Mouse (Mus musculus): ENCODE measurements around the gene Gm28372. TPM values are rescaled to one million over a fixed set of nuclear protein-coding genes. Genes with fewer than 3 reads are reported as not detected.

Gm28372 gene
- polyA plus RNA-seq, 1 experiment from 2014 or later, result not detected

DNA sequence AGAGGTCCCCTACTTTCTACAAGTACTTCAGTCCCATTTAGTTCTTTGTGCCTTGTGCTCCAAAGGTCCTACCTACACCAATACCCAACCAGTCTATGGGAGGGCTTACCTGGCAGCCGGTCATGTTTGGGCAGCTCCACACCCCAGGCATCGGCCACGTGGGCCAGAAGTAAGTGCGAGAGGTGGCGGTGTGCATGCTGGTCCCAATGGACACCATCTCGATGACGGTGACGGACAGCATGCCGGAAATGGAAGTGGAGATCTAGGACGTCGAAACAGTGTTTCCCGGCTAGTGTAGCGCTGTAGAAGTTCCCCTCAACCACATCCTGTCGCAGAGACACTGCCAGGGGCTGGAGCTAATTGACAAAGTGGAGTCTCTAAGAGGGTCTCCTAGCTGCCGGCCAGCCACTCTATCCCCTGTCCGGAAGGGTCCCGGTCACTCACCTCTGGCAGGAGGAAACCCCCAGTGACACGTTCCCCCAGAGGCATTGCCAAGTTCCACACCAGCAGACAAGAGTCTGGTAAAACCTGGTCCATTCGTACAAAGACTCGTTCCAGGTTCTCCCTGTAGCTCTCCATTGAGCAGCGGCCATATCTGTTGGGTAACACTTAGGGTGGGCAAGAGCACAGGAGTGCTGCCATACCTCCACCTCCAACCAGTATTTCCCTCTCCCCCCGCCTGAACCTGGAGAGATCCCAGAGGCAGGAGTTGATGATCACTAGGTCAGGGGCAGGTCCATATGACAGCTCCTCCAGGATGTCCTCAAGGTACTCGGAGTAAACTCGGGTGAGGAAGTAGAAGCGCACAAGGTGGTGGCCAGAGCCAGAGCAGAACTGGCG is 17.0 kb downstream of the Gm28372 start:
- 93% methylated on average over 26 of the region's 26 CpGs for WGBS
- Histone ChIP-seq H3K9me3 (ENCODE audit: control insufficient read depth, low read length) (no peaks in the 10 kb centered on the region), H3K27me3 (replicated peaks; ENCODE audit: control insufficient read depth, insufficient read depth, low read length) (no peaks in the 10 kb centered on the region), H3K4me3 (ENCODE audit: low read depth, low read length) (no peak overlapping the region), H3K27ac (ENCODE audit: low read depth, low read length) (no peak overlapping the region), H3K4me2 (no peak overlapping the region), H3K4me1 (replicated peaks; ENCODE audit: control insufficient read depth, insufficient read depth, low read length) (peaks cover 11% of the 10 kb centered on the region), H3K9ac (ENCODE audit: low read depth, low read length) (no peak overlapping the region), H3K36me3 (ENCODE audit: control insufficient read depth, insufficient read depth, low read length) (no peaks in the 10 kb centered on the region)
- ATAC-seq (replicated peaks; ENCODE audit: low FRiP score) (no peak), DNase-seq (ENCODE audit: low spot score) (no peak)

DNA sequence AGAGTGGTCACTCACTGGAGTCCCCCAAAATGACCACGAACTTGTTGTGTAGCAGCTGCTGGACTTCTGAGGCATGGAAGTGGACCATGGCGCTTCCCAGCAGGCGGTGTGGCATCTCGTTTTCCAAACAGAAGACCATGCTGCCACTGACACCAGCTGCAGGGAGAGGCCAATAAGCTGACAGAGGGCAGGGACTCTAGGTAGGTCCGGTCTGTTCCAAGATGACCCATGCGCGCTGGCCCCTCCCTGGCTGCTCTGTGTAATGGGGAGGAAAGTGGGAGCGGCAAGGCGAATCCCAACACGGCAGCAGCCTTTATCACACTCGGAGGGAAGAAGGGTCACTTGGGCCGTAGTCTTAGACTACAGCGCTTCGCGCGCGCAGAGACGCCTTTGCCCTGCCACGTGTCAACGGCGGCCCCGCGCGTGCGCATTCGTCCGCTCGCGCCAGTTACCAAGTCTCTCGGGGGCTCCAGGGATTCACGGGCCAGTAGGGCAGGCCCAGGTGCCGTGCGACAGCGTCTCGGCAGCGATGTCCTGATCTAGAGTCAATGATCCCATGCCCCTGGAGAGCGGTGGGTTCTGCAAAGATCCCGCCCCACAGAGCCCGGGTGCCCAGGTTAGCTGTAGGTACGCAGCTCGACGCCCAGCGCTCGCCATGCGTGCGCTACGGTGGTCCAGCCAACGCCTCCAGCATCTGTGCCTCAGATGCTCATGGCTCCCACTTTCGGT is 18.5 kb downstream of the Gm28372 start:
- WGBS, result 13% methylated on average over 49 of the region's 49 CpGs
- Histone ChIP-seq H3K9ac (ENCODE audit: low read depth, low read length) (peak overlapping the region; percentile 86), H3K4me3 (ENCODE audit: low read depth, low read length) (peak overlapping the region; percentile 70), H3K4me1 (replicated peaks; ENCODE audit: control insufficient read depth, insufficient read depth, low read length) (peaks cover 11% of the 10 kb centered on the region), H3K4me2 (peak overlapping the region; percentile 96), H3K27me3 (replicated peaks; ENCODE audit: control insufficient read depth, insufficient read depth, low read length) (no peaks in the 10 kb centered on the region), H3K9me3 (ENCODE audit: control insufficient read depth, low read length) (no peaks in the 10 kb centered on the region), H3K36me3 (ENCODE audit: control insufficient read depth, insufficient read depth, low read length) (no peaks in the 10 kb centered on the region), H3K27ac (ENCODE audit: low read depth, low read length) (peak overlapping the region; percentile 73; the same call in 1 of the 2 replicates)
- ATAC-seq (replicated peaks; ENCODE audit: low FRiP score) (peak; percentile 66), DNase-seq (ENCODE audit: low spot score) (peak; percentile 86)

- ATAC-seq (replicated peaks; ENCODE audit: low FRiP score), result peak; percentile 92
- peak within 1 kb of the TSS; percentile 70 for H3K4me3 ChIP-seq (ENCODE audit: low read depth, low read length)
- no peaks in the 10 kb centered on the region for H3K9me3 ChIP-seq (ENCODE audit: control insufficient read depth, low read length)
These were observed 19.3 kb downstream of the Gm28372 start, which contains the start of the genes Vps16 and Pced1a for GRCm38 (mm10) chr2:130424126-130424853. Vps16 (plus strand) TSS chr2:130424339. Pced1a (minus strand) TSS chr2:130424701.

GRCm38 (mm10) chr2:130425112-130425511 is 20.1 kb downstream of the Gm28372 start:
- H3K36me3 ChIP-seq (ENCODE audit: control insufficient read depth, insufficient read depth, low read length), result no peaks in the 10 kb centered on the region
- ATAC-seq (replicated peaks; ENCODE audit: low FRiP score), result no peak
- H3K9ac ChIP-seq (ENCODE audit: low read depth, low read length), result peak overlapping the region; percentile 86
- peaks cover 14% of the 10 kb centered on the region for H3K4me1 ChIP-seq (replicated peaks; ENCODE audit: control insufficient read depth, insufficient read depth, low read length)
- H3K27ac ChIP-seq (ENCODE audit: low read depth, low read length), result peak overlapping the region; percentile 66
- H3K9me3 ChIP-seq (ENCODE audit: control insufficient read depth, low read length), result no peaks in the 10 kb centered on the region
- H3K27me3 ChIP-seq (replicated peaks; ENCODE audit: control insufficient read depth, insufficient read depth, low read length), result no peaks in the 10 kb centered on the region
- DNase-seq (ENCODE audit: low spot score), result no peak
- H3K4me3 ChIP-seq (ENCODE audit: low read depth, low read length), result peak overlapping the region; percentile 70
- 30% methylated on average over 5 of the region's 5 CpGs for WGBS
- H3K4me2 ChIP-seq, result peak overlapping the region; percentile 96

More at GRCm38 (mm10) chr2:130424126-130424853, 19.3 kb downstream of the Gm28372 start, which contains the start of the genes Vps16 and Pced1a:
- no peaks in the 10 kb centered on the region for H3K36me3 ChIP-seq (ENCODE audit: control insufficient read depth, insufficient read depth, low read length)
- peak within 1 kb of the TSS; percentile 96 for H3K4me2 ChIP-seq
- H3K27me3 ChIP-seq (replicated peaks; ENCODE audit: control insufficient read depth, insufficient read depth, low read length), result no peaks in the 10 kb centered on the region
- H3K27ac ChIP-seq (ENCODE audit: low read depth, low read length), result peak within 1 kb of the TSS; percentile 73
- under 1% methylated on average over 58 of the region's 58 CpGs for WGBS
- H3K4me1 ChIP-seq (replicated peaks; ENCODE audit: control insufficient read depth, insufficient read depth, low read length), result peaks cover 11% of the 10 kb centered on the region
- H3K9ac ChIP-seq (ENCODE audit: low read depth, low read length), result peak within 1 kb of the TSS; percentile 86
- DNase-seq (ENCODE audit: low spot score), result peak; percentile 91

- Histone ChIP-seq H3K36me3 (ENCODE audit: control insufficient read depth, insufficient read depth, low read length) (no peaks in the 10 kb centered on the region), H3K9ac (ENCODE audit: low read depth, low read length) (no peak overlapping the region)
These were observed 24.8 kb downstream of the Gm28372 start for GRCm38 (mm10) chr2:130429851-130430250.

DNA sequence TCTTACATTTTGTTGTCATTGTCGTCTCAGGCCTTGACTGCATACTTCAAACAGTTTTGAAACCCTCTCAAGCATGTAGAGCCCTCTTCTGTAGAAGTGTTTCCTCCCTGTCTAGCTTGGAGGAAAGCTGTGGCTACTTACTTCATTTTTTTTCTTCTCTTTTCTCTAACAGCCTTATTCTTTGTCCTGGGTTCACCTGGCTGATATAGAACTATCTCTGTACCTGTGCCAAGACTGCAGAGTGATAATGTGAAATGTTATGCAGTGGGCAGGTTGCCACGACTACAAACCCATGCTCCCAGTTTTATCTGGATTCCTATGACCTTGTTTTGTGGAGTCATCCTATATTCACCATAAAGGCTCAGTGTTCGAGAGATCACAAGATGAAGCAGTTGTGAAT is 25.4 kb downstream of the Gm28372 start:
- no peaks in the 10 kb centered on the region for H3K27me3 ChIP-seq (replicated peaks; ENCODE audit: control insufficient read depth, insufficient read depth, low read length)
- no peaks in the 10 kb centered on the region for H3K36me3 ChIP-seq (ENCODE audit: control insufficient read depth, insufficient read depth, low read length)
- 74% methylated on average over 3 of the region's 3 CpGs for WGBS
- H3K9me3 ChIP-seq (ENCODE audit: control insufficient read depth, low read length), result no peaks in the 10 kb centered on the region
- H3K9ac ChIP-seq (ENCODE audit: low read depth, low read length), result no peak overlapping the region
- no peak for ATAC-seq (replicated peaks; ENCODE audit: low FRiP score)
- no peak for DNase-seq (ENCODE audit: low spot score)
- H3K27ac ChIP-seq (ENCODE audit: low read depth, low read length), result no peak overlapping the region
- peaks cover 3% of the 10 kb centered on the region; the same call in 1 of the 2 replicates for H3K4me1 ChIP-seq (replicated peaks; ENCODE audit: control insufficient read depth, insufficient read depth, low read length)
- H3K4me2 ChIP-seq, result no peak overlapping the region
- H3K4me3 ChIP-seq (ENCODE audit: low read depth, low read length), result no peak overlapping the region

More at GRCm38 (mm10) chr2:130429851-130430250, 24.8 kb downstream of the Gm28372 start:
- no peak overlapping the region for H3K4me3 ChIP-seq (ENCODE audit: low read depth, low read length)
- ATAC-seq (replicated peaks; ENCODE audit: low FRiP score) (no peak), DNase-seq (ENCODE audit: low spot score) (no peak)
- no peak overlapping the region for H3K4me2 ChIP-seq
- no peak overlapping the region for H3K27ac ChIP-seq (ENCODE audit: low read depth, low read length)
- no peaks in the 10 kb centered on the region for H3K9me3 ChIP-seq (ENCODE audit: control insufficient read depth, low read length)
- 72% methylated on average over 2 of the region's 2 CpGs for WGBS
- H3K27me3 ChIP-seq (replicated peaks; ENCODE audit: control insufficient read depth, insufficient read depth, low read length), result no peaks in the 10 kb centered on the region
- peaks cover 9% of the 10 kb centered on the region for H3K4me1 ChIP-seq (replicated peaks; ENCODE audit: control insufficient read depth, insufficient read depth, low read length)

DNA sequence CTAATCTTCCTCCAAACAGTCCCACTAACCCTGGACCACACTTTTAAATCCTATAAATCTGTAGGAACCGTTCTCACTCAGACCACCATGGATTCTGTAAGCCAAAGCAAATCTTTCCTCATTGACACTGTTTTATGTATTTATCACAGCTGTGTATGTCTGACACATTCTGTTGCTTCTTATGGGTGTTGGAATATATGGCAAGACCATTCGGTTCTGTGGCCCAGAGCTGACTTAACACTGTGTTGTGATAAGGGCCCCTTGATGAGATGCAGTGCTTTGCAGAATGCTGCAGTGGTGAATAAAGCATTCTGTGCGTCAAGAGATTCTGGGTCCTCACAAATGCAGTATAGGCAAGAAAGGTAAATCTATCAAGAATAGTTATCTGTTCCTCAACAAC is 27.1 kb downstream of the Gm28372 start:
- Histone ChIP-seq H3K9ac (ENCODE audit: low read depth, low read length) (no peak overlapping the region), H3K4me3 (ENCODE audit: low read depth, low read length) (no peak overlapping the region), H3K4me1 (replicated peaks; ENCODE audit: control insufficient read depth, insufficient read depth, low read length) (0 out of 2 replicates have a peak, but pooled peaks cover 3% of the 10 kb centered on the region), H3K27ac (ENCODE audit: low read depth, low read length) (no peak overlapping the region), H3K4me2 (no peak overlapping the region), H3K36me3 (ENCODE audit: control insufficient read depth, insufficient read depth, low read length) (no peaks in the 10 kb centered on the region), H3K9me3 (ENCODE audit: control insufficient read depth, low read length) (no peaks in the 10 kb centered on the region), H3K27me3 (replicated peaks; ENCODE audit: control insufficient read depth, insufficient read depth, low read length) (no peaks in the 10 kb centered on the region)
- WGBS, result 83% methylated on average over 3 of the region's 3 CpGs
- no peak for DNase-seq (ENCODE audit: low spot score)
- no peak for ATAC-seq (replicated peaks; ENCODE audit: low FRiP score)

DNA sequence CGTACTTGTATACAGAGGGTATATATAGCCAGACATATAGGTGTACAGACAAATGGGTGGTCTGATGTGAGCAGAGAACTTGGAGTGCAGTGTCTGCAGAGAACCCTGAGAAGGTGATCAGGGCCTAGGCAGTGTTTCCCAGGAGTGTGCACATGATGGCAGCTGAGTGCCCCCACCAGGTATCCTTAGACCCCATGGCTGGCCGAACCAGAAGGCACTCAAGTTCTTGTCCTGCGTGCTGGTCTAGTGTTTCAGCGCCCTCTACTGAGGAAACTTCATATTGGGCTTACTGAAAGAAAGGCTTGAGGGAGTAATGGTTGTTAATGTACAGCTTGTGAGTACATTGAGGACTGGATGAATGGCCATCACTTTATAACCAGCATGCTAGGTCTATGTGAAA is 28.1 kb downstream of the Gm28372 start:
- no peak overlapping the region for H3K4me3 ChIP-seq (ENCODE audit: low read depth, low read length)
- DNase-seq (ENCODE audit: low spot score) (no peak), ATAC-seq (replicated peaks; ENCODE audit: low FRiP score) (peak; percentile 40)
- H3K27ac ChIP-seq (ENCODE audit: low read depth, low read length), result no peak overlapping the region
- no peaks in the 10 kb centered on the region for H3K36me3 ChIP-seq (ENCODE audit: control insufficient read depth, insufficient read depth, low read length)
- no peak overlapping the region for H3K4me2 ChIP-seq
- H3K9ac ChIP-seq (ENCODE audit: low read depth, low read length), result no peak overlapping the region
- WGBS, result 29% methylated on average over 4 of the region's 4 CpGs
- no peaks in the 10 kb centered on the region for H3K27me3 ChIP-seq (replicated peaks; ENCODE audit: control insufficient read depth, insufficient read depth, low read length)
- H3K9me3 ChIP-seq (ENCODE audit: control insufficient read depth, low read length), result no peaks in the 10 kb centered on the region
- H3K4me1 ChIP-seq (replicated peaks; ENCODE audit: control insufficient read depth, insufficient read depth, low read length), result 0 out of 2 replicates have a peak, but pooled peaks cover 3% of the 10 kb centered on the region

Data from liver, embryonic 11.5 days (tissue).